Mouse (Mus musculus) spleen, embryonic (tissue): ENCODE measurements around the gene Zg16.

Experiments
- CTCF ChIA-PET: fragments of 350-600 bp; sonication (Branson Sonifier 250); formaldehyde crosslinking; loops from one replicate; lab custom pipeline; 2022; lab: Charles Lee

The Zg16 gene

DNA sequence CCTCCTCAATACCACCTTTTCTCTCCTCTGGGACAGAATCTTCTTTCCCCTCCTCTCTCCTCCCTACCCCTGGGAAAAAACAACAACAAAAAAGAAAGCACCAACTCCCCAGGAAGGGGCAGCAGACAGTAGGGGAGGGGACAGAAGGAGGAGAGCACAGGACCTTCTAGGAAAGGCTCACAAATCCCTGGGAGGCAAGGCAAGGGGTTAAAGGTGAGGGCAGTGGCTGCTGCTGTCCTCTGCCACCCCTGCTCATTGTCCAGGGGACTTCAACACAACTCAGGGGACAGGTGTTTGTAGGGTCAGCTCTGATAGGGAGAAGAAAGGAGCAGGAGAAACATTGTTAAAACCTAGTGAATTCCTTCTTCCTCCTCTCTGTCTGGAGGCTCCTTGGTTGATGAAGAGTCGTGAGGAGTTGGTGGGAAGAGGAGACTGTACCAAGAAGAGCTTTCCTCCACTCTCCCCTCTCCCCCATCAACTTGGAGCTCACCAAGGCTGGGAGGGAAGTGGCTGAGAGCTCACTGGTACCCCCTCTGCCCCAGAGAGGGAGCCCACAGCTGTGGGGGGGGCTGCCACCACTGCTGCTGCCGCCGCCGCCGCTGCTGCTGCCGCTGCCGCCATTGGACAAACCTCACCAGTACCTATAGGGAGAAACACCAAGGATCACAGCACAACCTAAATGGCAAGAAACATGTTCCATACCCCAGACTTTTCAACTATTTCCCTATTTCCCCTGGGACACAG lies 64.4 kb downstream of the Zg16 start:
- CTCF ChIA-PET = interaction anchor here (0.6 to 0.7 kb wide), 2 partner anchors 91 to 495 kb away, joined by 3 to 6 read pairs; no protein-coding TSS in a partner anchor

DNA sequence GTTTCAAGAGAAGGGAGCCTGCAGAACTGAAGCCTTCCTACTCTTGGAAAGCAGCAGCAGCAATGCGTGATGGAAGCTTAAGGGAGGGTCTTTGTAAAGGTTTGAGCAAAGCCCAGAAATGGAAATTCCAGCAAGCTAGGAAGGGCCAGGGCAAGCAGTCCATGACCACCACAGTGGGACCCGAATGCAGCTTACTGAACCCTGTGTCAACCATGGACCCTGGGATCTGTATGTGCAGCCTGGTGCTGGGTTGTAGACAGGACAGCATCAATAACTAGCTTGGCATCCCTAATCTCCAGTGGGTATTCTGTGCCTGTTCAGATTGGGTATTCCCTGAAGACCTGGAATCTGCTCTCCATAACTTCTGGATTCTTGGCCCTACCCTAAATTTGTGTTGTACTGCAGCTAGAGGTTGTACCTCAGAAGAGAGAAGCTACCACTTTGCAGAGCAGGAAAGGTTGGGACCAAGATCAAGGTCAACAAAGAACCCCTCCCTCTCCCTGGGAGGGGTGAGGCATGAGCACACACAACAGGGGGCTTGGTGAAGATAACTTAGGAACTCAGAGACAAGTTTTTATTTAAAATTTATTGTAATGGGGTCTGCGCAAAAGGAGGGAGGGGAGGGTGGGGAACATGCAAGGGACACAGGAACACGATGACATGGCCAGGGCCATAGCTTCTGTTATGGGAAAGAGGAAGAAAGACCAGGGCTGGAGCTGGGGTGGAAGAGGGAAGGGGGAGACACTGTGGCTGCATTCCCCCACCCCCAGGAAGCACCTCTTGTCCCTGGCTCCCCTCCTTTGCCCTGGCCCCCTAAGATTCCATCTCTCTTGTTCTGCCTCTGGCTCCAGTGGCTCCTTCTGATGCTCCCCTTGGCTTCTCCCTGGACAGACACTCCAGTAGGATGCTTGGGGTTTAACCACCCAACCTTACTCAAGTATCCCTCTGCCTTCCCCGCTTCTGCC lies 65.3 kb downstream of the Zg16 start:
- CTCF ChIA-PET = interaction anchor here (0.5 to 0.6 kb wide), 2 partner anchors 14 to 137 kb away, joined by 3 to 4 read pairs; no protein-coding TSS in a partner anchor

DNA sequence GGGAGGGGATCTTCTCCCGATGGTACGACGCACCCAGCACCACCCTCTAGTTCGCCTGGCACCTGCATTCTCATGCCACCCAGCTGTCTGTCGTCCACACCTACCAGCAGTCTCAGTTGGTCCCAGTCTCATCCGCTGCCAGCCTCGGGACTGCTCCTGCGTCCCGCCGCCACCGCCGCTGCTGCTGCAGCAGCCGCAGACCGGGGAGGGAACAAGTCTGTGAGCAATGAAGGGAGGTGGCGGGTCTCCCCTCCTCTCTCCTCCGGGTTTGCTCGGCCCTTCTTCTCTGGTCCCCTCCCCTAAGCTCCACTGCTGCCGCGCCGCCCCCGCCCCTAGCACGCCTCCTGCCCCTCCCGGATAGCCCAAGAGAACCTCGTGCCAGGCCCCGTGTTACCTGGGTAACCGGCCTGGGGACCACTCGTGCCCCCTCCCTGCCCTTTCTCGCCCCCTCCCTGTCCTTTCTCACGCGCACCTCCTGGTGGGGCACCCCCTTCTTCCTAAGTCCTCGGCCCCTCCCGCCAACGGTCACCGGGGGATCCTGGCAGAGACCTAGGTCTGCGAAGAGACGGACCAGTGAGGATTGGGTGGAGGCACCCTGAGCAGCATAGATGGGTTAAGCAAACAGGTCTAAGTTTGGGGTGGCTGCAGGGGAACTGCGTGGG lies 66.1 kb downstream of the Zg16 start, which contains the start of the genes Gm42742 and Prrt2:
Gm42742 (minus strand) TSS at position 197 of the 662 bp plus-strand sequence.
Prrt2 (minus strand) TSS at position 311 of the 662 bp plus-strand sequence.
- CTCF ChIA-PET = no interaction called here

DNA sequence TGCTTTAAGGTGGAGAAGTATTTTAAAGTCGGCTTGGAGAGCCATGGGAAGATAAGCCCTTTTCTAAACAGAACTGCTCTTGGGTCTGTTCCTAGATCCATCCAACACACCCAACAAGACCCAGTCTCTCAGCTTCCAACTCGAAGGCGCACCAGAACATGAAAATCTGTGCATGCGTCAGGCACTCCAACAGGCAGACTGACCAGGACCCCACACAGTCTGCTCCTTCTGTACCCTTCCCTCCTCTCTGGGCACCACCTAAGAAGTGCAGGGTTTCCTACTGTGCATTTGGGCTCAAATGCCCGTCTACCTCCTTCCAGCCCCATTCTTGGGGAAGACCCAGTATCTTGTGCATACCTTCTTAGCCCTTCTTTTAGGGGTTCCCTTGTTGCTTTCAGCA lies 66.6 kb downstream of the Zg16 start:
- CTCF ChIA-PET = interaction anchor here (0.5 kb wide), 1 partner anchor 23 kb away, joined by 6 read pairs; no protein-coding TSS in a partner anchor

DNA sequence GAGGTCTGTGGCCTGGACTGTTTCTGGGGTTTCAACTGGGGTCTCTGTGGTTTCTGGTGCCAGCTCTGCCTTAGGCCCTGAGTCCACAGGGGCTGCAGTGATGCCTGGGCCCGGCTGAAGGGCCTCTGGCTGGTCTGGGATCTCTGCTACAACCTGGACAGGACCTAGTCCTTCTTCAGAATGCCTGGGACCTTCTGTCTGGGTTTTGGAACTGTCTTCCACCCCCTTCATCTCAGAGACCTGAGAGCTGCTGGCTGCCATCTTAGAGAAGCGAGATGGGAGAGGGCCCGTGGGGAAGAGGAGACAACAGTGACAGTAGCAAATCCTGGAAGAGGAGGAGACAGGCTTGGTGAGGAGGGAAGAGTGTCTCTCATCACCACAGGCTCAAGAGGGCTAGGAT lies 67.1 kb downstream of the Zg16 start:
- CTCF ChIA-PET = interaction anchor here (0.5 kb wide), 1 partner anchor 23 kb away, joined by 6 read pairs; no protein-coding TSS in a partner anchor

DNA sequence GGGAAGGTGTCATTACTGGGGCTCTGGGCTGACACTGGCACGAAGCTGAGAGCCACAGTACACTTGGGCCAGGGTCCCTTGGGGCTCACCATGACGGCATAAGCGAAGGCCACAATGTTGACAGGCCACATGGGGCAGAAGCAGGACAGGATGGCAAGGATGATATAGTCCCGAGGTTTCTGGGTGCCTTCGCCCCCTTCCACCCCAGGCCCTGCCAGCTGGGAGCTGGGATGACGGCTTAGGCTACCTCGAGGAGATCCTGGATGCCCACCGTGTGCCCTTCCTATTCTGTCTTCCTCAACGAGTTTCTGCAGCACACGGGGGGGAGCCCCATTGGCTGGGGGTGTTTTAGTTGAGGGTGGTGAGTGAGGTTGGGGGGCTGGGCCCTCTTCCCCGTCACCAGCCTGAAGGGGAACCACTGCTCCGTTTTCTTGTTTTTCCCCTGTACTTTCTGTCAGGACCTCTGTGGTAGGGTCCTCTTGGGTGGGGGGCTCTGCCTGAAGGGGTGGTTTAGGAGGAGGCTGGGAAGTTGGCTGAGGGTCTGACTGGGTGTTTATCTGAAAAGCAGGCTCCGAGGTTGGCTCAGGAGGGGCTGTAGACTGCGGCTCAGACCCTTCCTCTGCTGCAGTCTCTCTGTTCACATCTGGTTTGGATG lies 67.7 kb downstream of the Zg16 start:
- CTCF ChIA-PET = no interaction called here

DNA sequence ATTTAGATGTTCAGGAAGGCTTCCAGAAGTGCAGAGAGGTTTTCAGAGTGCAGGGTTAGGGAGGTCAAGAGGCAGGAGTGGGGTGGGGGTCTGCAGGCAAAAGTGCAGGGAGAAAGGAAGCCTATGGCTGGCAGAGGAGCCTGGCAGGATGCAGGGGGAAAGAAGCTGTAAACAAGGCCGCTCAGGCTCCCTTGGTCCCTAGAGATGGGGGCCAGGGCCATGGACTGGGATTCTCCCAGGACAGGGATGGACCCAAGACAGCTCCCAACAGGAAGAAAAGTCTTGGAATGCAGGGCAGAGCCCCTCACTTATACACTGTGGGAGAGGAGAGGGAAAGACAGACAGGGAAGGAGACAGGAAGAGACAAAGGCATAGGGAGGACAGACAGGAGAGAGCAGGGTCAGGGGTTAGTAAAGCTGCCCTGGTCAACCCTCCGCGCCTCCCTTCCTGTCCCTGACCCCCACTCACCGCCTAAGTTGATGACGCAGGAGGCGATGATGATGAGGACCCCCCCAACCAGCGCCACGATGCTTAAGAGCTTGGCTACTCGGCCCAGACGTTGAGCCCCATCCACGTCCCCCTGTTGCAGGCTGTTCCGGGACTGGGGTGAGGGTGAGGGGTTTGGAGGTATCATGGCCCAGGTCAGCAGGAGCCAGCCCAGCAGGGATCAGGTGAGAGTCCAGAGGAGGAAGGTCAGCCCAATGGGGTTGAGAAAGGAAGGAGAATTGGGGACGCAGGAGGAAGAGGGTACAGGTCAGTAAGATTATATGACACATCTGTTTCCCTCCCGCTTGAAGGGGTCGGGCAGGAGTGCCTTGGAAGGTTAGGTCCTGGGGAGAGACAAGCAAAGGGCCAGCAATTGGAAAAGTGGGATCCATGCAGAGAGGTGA lies 68.5 kb downstream of the Zg16 start:
- CTCF ChIA-PET = interaction anchor here (0.5 kb wide), 1 partner anchor 229 kb away, joined by 3 read pairs; no protein-coding TSS in a partner anchor

DNA sequence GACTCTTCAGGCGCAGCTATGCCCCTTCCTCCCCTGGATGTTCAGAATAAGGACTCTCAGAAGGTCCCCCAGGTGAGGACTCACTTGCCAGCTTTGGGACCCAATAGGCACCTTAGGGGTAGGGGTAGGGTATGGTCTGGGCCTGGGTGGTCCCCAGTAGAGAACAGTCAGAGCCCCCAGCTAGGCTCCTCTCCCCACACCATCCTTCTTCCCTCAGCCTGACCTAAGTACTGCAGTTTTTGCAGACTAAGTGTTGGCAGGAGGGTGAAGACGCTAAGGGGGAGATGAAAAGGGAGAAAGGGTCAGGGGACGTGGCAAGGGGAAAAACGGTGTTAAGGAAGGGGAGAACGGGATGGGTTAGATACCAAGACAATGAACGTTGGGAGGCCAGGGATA lies 69.2 kb downstream of the Zg16 start:
- CTCF ChIA-PET = interaction anchor here (1.1 kb wide), 1 partner anchor 12 kb away, joined by 3 read pairs; no protein-coding TSS in a partner anchor

DNA sequence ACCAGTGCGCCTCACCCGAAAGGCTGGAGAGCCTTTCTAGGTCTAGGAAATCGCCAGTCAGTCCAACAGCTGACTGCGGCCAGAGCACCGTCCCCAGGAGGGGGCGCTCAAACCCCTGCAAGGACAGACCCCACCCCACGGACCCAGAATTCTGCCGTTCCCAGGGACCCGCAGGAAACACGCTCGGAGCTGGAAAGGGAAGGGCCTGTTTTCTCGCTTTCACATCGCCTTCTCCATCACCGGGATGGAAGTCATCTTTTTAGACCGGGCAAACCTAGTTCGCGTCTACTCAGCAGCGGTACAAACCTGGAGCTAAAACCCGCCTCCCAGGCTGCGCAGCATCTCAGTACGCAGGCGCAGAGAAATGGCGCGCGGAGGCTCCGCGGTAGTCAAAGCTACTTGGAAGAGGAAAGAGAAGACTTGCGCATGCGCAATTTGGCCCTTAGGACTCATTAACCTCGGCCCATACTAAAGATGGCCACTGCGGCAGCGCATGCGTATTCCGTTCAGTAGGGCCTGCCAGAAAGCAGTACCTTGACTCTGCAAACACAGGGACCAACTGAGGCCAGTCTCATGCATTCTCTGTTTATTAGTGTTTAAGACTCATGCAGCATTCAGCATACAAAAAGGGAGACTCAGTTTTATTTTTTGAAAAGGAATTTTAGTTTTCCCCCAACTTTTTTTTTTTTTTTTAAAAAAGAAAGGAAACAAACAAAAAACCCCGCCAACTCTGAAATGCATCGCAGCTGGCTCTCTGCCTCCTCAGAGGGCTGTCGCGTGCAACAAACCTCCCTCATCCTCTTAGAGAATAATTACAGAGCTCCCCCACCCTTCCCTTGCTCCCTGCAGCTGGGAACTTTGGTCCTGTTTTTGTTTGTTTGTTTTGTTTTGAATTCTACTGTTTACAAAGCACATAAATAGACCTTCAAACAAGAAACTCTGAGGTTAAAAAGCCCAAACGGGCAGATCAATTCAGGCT lies 69.9 kb downstream of the Zg16 start, which contains the start of gene Pagr1a:
Pagr1a (minus strand) TSS at position 382 of the 979 bp plus-strand sequence.
- CTCF ChIA-PET = interaction anchor here (0.8 to 1.1 kb wide), 2 partner anchors 11 to 87 kb away, joined by 3 to 4 read pairs; no protein-coding TSS in a partner anchor

DNA sequence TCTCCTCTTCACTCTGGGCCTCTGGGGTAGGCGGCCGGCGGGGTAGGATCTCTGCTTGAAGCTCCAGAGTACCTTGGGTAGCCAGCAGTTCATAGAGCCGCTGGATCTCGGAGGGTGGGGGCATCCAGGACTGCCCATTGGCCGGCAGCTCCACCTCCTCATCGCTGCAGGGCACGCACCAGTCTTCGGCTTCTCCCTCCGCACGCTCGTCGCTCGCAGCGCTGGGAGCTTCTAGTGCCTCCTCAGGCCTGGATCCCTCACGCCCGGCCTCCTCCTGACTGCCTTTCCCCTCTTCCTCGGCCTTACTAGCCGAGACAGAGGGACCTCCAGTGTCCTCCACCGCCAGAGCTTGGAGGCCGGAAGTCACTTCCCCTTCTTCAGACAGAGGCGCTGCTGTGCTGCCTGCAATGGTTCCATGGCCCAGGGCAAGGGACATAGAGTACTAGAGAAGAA lies 70.6 kb downstream of the Zg16 start:
- CTCF ChIA-PET = interaction anchor here (0.6 to 0.8 kb wide), 2 partner anchors 87 to 203 kb away, joined by 4 to 14 read pairs; no protein-coding TSS in a partner anchor

DNA sequence TGATC lies 70.8 kb downstream of the Zg16 start, which contains the start of gene Pagr1b:
Pagr1b (minus strand) TSS at position 4 of the 5 bp plus-strand sequence.
- CTCF ChIA-PET = interaction anchor here (0.6 to 0.8 kb wide), 2 partner anchors 88 to 203 kb away, joined by 4 to 14 read pairs; no protein-coding TSS in a partner anchor

DNA sequence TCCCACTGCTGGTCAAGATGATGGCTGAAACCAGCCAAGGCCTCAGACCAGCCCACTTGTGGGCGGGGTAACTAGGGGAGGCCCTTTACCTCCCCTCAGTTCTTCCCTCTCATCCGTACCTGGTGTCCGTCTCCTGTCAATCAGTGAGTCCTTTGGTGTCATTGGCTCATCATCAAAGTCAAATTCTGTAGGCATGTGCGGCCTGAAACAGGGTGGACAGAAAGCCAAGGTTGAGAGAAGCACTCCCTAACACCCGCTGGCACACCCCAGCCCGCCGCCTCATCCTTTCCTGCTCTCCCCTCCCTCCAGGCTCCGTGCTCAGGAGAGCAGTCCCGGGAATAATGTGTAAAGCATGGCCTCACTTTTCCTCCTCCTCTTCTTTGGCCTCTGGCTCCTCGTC lies 71.0 kb downstream of the Zg16 start:
- CTCF ChIA-PET = interaction anchor here (0.6 to 0.8 kb wide), 2 partner anchors 88 to 203 kb away, joined by 4 to 14 read pairs; no protein-coding TSS in a partner anchor

DNA sequence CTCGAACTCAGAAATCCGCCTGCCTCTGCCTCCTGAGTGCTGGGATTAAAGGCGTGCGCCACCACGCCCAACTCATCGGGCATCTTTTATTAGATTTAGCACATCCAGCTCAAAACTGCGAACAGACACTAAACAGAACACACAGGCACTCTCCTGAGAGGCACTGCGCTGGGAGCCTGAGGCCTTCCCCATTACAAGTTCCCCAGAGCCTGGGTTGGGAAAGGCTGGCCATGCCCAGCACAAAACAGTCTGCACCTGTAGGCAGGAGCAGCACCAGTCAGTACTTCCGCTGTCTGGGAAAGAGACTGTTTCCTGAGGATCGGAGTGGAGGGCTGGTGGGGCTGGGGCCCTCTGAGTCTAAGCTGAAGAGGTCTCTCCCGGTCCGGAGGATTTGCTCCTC lies 72.1 kb downstream of the Zg16 start:
- CTCF ChIA-PET = interaction anchor here (0.5 to 0.6 kb wide), 3 partner anchors 10 to 1123 kb away, joined by 3 to 12 read pairs (median 3); partner anchors contain the start of gene Maz

DNA sequence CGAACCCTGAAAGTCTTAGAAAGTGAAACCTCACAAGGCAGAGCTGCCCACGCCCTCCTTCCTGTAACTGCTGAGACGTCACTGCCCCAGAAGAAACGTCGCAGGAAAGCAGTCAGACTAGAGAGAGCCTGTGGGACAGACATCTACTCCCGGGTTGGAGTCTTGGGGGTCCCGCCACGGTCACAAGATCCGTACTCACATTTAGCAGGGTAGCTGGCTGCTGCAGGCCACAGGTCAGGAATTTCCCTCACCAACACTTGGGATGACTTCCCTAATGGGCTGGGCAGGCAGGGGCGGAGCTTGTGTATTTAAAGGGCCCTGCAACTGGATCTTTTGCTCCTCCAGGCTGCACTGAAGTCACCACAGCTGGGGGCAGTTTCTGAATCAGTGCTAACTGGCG lies 72.8 kb downstream of the Zg16 start, which contains the start of gene Mvp:
Mvp (minus strand) TSS at position 302 of the 400 bp plus-strand sequence.
- CTCF ChIA-PET = interaction anchor here (0.5 to 0.6 kb wide), 2 partner anchors 9 to 12 kb away, joined by 3 to 12 read pairs; partner anchors contain the start of gene Maz

DNA sequence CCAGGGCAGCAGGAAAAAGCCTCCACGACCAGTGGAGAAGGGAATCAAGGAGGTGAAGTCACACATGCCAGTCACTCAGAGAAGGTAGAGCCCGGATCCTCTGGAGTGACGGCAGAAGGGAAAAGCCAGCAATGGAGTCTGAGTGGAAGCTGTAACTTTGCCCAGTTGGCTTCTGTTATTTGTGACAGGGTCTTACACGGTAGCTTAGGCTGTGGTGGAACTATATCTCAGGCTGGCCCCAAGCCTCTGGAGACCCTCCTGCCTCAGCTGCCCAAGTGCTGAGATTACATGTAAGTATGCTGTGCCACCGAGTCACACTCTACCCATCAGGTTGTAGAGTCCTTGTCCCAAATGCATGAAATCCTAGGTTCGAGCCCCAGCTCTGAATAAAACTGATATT lies 73.7 kb downstream of the Zg16 start:
- CTCF ChIA-PET = no interaction called here

DNA sequence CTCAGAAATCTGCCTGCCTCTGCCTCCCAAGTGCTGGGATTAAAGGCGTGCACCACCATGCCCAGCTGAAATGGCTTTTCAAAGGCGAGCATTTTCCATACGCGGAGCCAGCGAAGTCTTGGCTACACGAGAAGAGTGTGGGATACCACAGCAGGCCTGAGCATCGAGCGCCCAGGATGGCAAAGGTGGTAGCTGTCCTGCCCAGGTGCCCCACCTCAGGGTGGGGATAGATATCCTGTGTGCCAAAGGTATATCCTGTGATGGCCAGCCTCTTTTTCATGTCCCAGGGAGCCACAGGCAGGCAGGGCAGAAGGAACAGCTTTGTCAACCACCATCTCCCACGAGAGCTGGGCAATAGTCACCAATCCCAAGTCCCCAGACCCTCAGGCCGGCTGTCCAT lies 74.3 kb downstream of the Zg16 start:
- CTCF ChIA-PET = interaction anchor here (1.1 kb wide), 1 partner anchor 51 kb away, joined by 7 read pairs; no protein-coding TSS in a partner anchor

DNA sequence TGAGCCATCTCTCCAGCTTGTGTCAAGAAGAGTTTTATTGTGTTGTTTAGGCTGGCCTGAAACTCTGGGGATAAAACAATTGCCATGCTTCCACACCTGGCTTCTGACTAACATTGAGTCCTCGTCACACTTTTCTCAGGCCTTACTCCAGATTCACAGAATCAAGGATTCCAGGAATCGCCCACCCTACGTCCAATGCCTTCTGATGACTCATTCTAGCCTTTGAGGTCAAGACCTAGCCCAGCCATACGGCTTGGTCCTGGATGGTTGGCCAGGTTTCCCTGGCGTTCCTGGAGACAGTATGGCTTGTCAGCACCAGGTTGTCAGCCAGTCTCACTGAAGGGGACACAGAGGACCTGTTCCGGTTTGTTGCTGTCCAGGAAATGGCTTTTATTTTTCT lies 74.8 kb downstream of the Zg16 start:
- CTCF ChIA-PET = interaction anchor here (1.1 kb wide), 1 partner anchor 50 kb away, joined by 7 read pairs; no protein-coding TSS in a partner anchor

DNA sequence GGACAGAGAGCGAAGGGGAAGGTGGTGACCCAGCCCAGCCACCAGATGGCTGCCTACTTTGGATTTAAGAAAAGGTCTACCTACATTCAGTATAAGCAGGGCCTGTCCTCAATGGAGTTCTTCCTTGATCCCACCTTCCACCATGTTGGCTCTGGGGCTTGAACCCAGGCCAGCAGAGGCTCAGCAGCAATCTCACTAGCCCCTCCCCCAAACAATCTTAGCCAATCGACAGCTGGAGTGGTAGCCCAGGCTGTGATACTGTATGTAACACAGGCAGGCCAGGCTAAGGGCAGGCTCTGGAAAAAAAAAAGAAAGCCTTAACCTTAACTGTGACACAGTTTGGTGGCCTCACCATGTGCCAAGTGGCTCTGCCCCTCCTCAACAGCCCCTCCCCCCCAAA lies 75.4 kb downstream of the Zg16 start:
- CTCF ChIA-PET = interaction anchor here (0.7 to 1.1 kb wide), 2 partner anchors 15 to 50 kb away, joined by 4 to 7 read pairs; no protein-coding TSS in a partner anchor
